Mouse (Mus musculus) E14TG2a.4 (cell line): Measurements from ENCODE around the gene Olfr1495.
"Not testable (repeated sequence)": the region's sequence is repeated elsewhere in the genome, so short reads cannot be mapped to it uniquely, and the experiment has no call there.

Source experiments
- H3K27me3 ChIP-seq: 2 replicates; pipeline ENCODE4 v1.6.1; 2014; ENCODE audit warnings: low read length, control low read depth; ENCODE audit not compliant: insufficient read depth
- H3K36me3 ChIP-seq: 2 replicates; pipeline ENCODE4 v1.6.1; 2014; ENCODE audit warnings: low read length, control low read depth; ENCODE audit not compliant: insufficient read depth
- H3K4me1 ChIP-seq: replicated peaks from 2 replicates; pipeline ENCODE4 v1.6.1; 2014; ENCODE audit warnings: low read depth, low read length, control low read depth
- H3K4me3 ChIP-seq: replicated peaks from 2 replicates; pipeline ENCODE4 v1.5.1; 2014; ENCODE audit warnings: mild to moderate bottlenecking, low read length
- H3K9me3 ChIP-seq: 2 replicates; pipeline ENCODE4 v1.6.1; 2014; ENCODE audit warnings: low read length, control low read depth
- CTCF ChIP-seq: conservative IDR thresholded peaks from 2 replicates; pipeline ENCODE4 v1.5.1; 2014; ENCODE audit warnings: low read length
- NANOG ChIP-seq: IDR thresholded peaks from 2 replicates; pipeline ENCODE4 v1.6.1; 2014; ENCODE audit warnings: borderline replicate concordance, low read length, mixed read lengths
- POU5F1 ChIP-seq: IDR thresholded peaks from 2 replicates; pipeline ENCODE4 v1.6.1; 2014; ENCODE audit warnings: low read length, borderline replicate concordance

Olfr1495 gene

DNA sequence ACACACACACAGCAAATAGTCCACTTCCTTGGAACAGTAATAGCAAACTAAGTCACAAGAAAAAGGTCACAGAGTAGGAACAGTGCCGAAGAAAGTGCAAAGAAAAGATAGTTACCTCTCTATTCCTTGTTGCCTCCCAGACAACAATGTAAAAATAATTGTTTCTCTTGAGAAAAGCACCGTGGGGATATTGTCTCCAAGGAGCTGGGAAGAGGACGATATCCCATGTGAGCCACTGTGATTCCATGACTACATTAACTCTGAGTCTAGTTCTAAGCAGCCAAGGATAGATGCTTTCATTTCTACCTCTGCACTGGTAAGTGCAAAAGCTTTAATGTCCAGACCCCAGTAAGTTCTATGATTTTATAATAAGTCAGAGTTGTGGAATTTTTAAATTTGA lies at the start of gene Olfr1495:
Gene Olfr1495, plus strand, starts transcription at position 301 of the 400 bp plus-strand sequence.
- Histone ChIP-seq H3K4me1 (no peaks in the 10 kb centered on the region), H3K36me3 (no peaks in the 10 kb centered on the region), H3K4me3 (no peak within 1 kb of the TSS), H3K27me3 (no peaks in the 10 kb centered on the region), H3K9me3 (no peaks in the 10 kb centered on the region)
- TF ChIP-seq CTCF, result no peak
- TF ChIP-seq POU5F1, result no peak

- TF ChIP-seq POU5F1, result no peak
- TF ChIP-seq CTCF, result no peak
- TF ChIP-seq NANOG, result no peak
- no peaks in the 10 kb centered on the region for H3K9me3 ChIP-seq
- H3K4me1 ChIP-seq, result no peaks in the 10 kb centered on the region
- H3K4me3 ChIP-seq, result no peak within 1 kb of the TSS
- no peaks in the 10 kb centered on the region for H3K36me3 ChIP-seq
- no peaks in the 10 kb centered on the region for H3K27me3 ChIP-seq
These were observed 41.4 kb upstream of the Olfr1495 start, which contains the start of gene Olfr1493-ps1 for GRCm38 (mm10) chr19:13722978-13723377. Gene Olfr1493-ps1, plus strand, starts transcription at chr19:13723278.

DNA sequence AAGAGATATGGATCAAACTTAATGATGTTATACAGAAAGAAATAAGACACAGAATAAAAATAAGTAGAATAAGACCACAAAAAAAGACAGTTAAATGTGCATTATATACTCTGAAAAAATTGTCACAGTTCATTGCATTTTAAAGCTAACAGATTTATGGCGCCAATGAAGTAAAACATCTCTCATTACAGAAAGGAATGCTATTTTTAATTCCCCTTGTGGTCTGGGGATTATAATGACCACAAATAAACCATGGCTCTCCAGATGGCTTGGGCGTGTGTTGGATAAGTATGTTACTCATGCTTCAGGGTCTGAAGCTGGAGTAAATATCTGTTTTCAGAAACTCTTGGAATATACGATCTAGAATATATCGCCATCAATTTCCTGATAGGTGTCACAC lies 25.0 kb upstream of the Olfr1495 start, which contains the start of gene Olfr1494:
Gene Olfr1494, plus strand, starts transcription at position 301 of the 400 bp plus-strand sequence.
- Histone ChIP-seq H3K4me1 (no peaks in the 10 kb centered on the region), H3K27me3 (no peaks in the 10 kb centered on the region), H3K36me3 (no peaks in the 10 kb centered on the region), H3K4me3 (no peak within 1 kb of the TSS), H3K9me3 (no peaks in the 10 kb centered on the region)
- TF ChIP-seq POU5F1 (no peak), NANOG (no peak), CTCF (no peak)

- no peaks in the 10 kb centered on the region for H3K27me3 ChIP-seq
- H3K4me3 ChIP-seq, result no peak overlapping the region
- H3K4me1 ChIP-seq, result no peaks in the 10 kb centered on the region
- H3K36me3 ChIP-seq, result no peaks in the 10 kb centered on the region
- no peaks in the 10 kb centered on the region for H3K9me3 ChIP-seq
- TF ChIP-seq NANOG (no peak), POU5F1 (no peak), CTCF (no peak)
These were observed 15.0 kb upstream of the Olfr1495 start for GRCm38 (mm10) chr19:13749366-13749765.

DNA sequence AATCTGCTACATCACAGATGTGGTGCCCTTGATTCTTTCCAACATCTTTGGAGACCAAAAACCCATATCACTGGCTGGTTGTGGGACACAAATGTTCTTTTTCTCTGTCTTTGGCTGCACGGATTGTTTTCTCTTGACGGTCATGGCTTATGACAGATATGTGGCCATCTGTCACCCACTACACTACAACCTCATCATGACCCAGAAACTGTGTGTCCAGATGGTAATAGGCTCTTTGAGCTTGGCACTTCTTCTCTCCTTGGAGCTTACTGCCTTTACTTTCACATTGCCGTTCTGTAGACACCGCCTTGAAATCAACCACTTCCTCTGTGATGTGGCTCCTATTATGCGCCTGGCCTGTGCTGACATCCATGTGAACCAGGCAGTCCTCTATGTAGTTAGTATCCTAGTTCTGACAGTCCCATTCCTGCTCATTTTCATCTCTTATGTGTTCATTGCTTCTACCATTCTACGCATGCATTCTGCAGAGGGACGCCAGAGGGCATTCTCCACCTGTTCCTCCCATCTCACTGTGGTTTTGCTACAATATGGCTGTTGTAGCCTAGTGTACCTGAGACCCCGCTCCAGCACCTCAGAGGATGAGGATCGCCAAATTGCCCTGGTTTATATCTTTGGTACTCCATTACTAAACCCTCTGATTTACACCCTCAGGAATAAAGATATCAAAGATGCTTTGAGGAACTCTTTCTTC lies 4.3 kb downstream of the Olfr1495 start:
- Histone ChIP-seq H3K4me3 (no peak overlapping the region), H3K9me3 (no peaks in the 10 kb centered on the region), H3K36me3 (no peaks in the 10 kb centered on the region), H3K4me1 (no peaks in the 10 kb centered on the region), H3K27me3 (no peaks in the 10 kb centered on the region)
- no peak for TF ChIP-seq NANOG
- TF ChIP-seq CTCF, result peak; percentile 24; the same call in 1 of the 2 replicates

GRCm38 (mm10) chr19:13777578-13777977 lies 13.2 kb downstream of the Olfr1495 start, which contains the start of gene Olfr1496:
Gene Olfr1496, plus strand, starts transcription at chr19:13777878.
- Histone ChIP-seq H3K36me3 (no peaks in the 10 kb centered on the region), H3K4me3 (no peak within 1 kb of the TSS), H3K27me3 (no peaks in the 10 kb centered on the region), H3K4me1 (no peaks in the 10 kb centered on the region), H3K9me3 (no peaks in the 10 kb centered on the region)
- no peak for TF ChIP-seq NANOG
- TF ChIP-seq CTCF, result no peak
- TF ChIP-seq POU5F1, result no peak

DNA sequence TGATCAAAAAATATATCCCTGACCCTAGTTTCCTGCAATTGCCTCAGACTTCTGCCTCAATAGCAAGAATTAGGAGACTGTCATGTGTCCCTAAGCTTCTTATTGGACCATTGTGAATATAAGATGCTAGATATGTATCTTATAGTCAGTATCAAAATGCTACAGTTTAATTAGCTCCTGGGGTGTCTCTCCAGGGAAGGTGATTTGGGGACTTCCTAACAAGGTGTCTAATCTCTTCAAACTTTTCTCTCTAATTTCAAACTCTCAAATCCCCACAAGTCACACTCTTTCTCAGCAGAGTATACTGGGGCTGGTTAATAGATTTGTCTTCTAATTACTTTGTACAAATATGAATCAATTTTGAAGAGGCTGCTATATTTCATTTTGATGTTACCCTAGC lies 33.7 kb downstream of the Olfr1495 start, which contains the start of gene Olfr1497:
Gene Olfr1497, minus strand, starts transcription at position 101 of the 400 bp plus-strand sequence.
- no peaks in the 10 kb centered on the region for H3K9me3 ChIP-seq
- TF ChIP-seq NANOG (no peak), CTCF (no peak), POU5F1 (no peak)

GRCm38 (mm10) chr19:13805486-13805885 lies 41.1 kb downstream of the Olfr1495 start:
- H3K27me3 ChIP-seq, H3K9me3 ChIP-seq: not testable (repeated sequence)
- peak; percentile 85 for TF ChIP-seq NANOG

More for the DNA sequence above, 33.7 kb downstream of the Olfr1495 start, which contains the start of gene Olfr1497:
- no peaks in the 10 kb centered on the region for H3K27me3 ChIP-seq
- no peak within 1 kb of the TSS for H3K4me3 ChIP-seq
- no peaks in the 10 kb centered on the region for H3K36me3 ChIP-seq
- H3K4me1 ChIP-seq, result 0 out of 2 replicates have a peak, but pooled peaks cover 3% of the 10 kb centered on the region

DNA sequence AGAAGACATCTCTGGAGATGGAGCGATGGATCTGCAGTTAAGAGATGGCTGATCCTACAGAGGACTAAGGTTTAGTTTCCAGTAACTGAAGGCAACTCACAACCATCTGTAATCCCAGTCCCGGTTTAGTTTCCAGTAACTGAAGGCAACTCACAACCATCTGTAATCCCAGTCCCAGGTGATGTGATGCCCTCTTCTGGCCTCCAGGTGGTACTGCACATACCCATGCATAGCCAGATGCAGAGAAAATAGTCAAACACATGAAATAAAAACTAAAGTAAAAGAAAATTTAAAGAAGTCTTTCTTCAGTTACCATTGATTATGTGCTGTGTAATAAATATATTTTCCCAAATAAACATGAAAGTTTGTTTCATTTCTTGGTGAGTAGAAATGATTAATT lies 48.4 kb downstream of the Olfr1495 start:
- no peak overlapping the region for H3K4me3 ChIP-seq
- H3K4me1 ChIP-seq, result no peaks in the 10 kb centered on the region
- no peaks in the 10 kb centered on the region for H3K9me3 ChIP-seq
- peak; percentile 96 for TF ChIP-seq CTCF
- TF ChIP-seq NANOG, result no peak
- TF ChIP-seq POU5F1, result no peak
- H3K36me3 ChIP-seq, result no peaks in the 10 kb centered on the region
- H3K27me3 ChIP-seq, result no peaks in the 10 kb centered on the region

More at GRCm38 (mm10) chr19:13805486-13805885, 41.1 kb downstream of the Olfr1495 start:
- not testable (repeated sequence) for H3K36me3 ChIP-seq, H3K4me3 ChIP-seq
- peaks cover 24% of the 10 kb centered on the region for H3K4me1 ChIP-seq
